Mouse (Mus musculus) bone marrow macrophage, adult 2 months (primary cell): ENCODE results near the gene Dtd1.

Experiments used
- CTCF ChIP-seq: IDR thresholded peaks from 2 replicates; pipeline ENCODE4 v1.5.1; 2012; ENCODE audit warnings: low read depth, mild to moderate bottlenecking, low read length, moderate library complexity
- POLR2A ChIP-seq: IDR thresholded peaks from 2 replicates; pipeline ENCODE4 v1.6.1; 2012; ENCODE audit warnings: mild to moderate bottlenecking, low read depth, low read length, borderline replicate concordance

DNA sequence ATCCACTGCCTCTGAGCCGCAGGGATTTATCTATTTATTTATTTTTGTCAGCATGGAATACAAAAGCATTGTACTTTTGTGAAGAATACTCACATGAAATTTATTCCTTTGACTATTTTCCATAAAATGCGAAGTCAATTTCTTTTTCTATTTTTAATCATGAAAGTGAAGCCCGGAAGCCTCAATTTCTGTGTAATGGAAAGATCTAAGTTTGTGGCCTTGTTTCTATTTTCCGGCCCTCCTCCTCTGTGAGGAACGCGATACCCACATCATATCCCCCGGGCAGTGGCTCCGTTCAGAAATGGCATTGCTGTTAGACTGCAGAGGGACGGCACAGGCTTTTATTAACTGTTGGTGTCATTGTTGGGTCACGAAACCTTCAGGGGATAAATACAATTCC lies 46.7 kb downstream of the Dtd1 start:
- TF ChIP-seq CTCF (no peak), POLR2A (no peak)
